Mouse (Mus musculus): ENCODE measurements around the gene Atoh1. TPM values are rescaled to one million over a fixed set of nuclear protein-coding genes. Genes with fewer than 3 reads are reported as not detected.
A peak's percentile ranks its signal among the peaks of the same experiment; 100 is the strongest.

Gene Atoh1
- polyA plus RNA-seq (2015; fragmentation: Nextera tagmentation; extraction: Ambion mirVana): 1.6 and 1.8 TPM in 2 replicates

GRCm38 (mm10) chr6:64728499-64729198 is at the start of gene Atoh1:
Gene Atoh1 (plus strand): TSS chr6:64729125.
- Histone ChIP-seq H3K4me3 (replicated peaks) (peak within 1 kb of the TSS; percentile 47), H3K4me2 (replicated peaks) (peak within 1 kb of the TSS; percentile 79), H3K36me3 (no peaks in the 10 kb centered on the region), H3K9ac (replicated peaks) (peak within 1 kb of the TSS; percentile 55), H3K27me3 (peaks cover 71% of the 10 kb centered on the region), H3K4me1 (replicated peaks) (peaks cover 30% of the 10 kb centered on the region), H3K27ac (no peak within 1 kb of the TSS), H3K9me3 (no peaks in the 10 kb centered on the region)
- WGBS: 2% methylated on average over 34 of the region's 34 CpGs
- peak; percentile 82 for ATAC-seq

- H3K4me2 ChIP-seq (replicated peaks): no peak overlapping the region
- peak; percentile 64 for ATAC-seq
- no peak overlapping the region for H3K4me3 ChIP-seq (replicated peaks)
- H3K4me1 ChIP-seq (replicated peaks): peaks cover 11% of the 10 kb centered on the region
- no peaks in the 10 kb centered on the region for H3K36me3 ChIP-seq
- peaks cover 27% of the 10 kb centered on the region for H3K27me3 ChIP-seq
- H3K27ac ChIP-seq: no peak overlapping the region
- H3K9ac ChIP-seq (replicated peaks): no peak overlapping the region
- 37% methylated on average over 9 of the region's 9 CpGs for WGBS
- no peaks in the 10 kb centered on the region for H3K9me3 ChIP-seq
Observed at GRCm38 (mm10) chr6:64683974-64684373, 45.0 kb upstream of the Atoh1 start.

GRCm38 (mm10) chr6:64684973-64685372 is 44.0 kb upstream of the Atoh1 start:
- peak; percentile 7; the same call in 1 of the 2 replicates for ATAC-seq
- Histone ChIP-seq H3K4me1 (replicated peaks) (peaks cover 11% of the 10 kb centered on the region), H3K36me3 (no peaks in the 10 kb centered on the region), H3K9ac (replicated peaks) (no peak overlapping the region), H3K4me2 (replicated peaks) (peak overlapping the region; percentile 33; the same call in 1 of the 2 replicates), H3K27ac (no peak overlapping the region), H3K9me3 (no peaks in the 10 kb centered on the region), H3K27me3 (peaks cover 29% of the 10 kb centered on the region), H3K4me3 (replicated peaks) (no peak overlapping the region)
- WGBS: 4% methylated on average over 5 of the region's 5 CpGs

GRCm38 (mm10) chr6:64688181-64688944 is 40.6 kb upstream of the Atoh1 start:
- WGBS: 2% methylated on average over 19 of the region's 19 CpGs
- H3K4me3 ChIP-seq (replicated peaks): peak overlapping the region; percentile 25
- H3K4me1 ChIP-seq (replicated peaks): peaks cover 11% of the 10 kb centered on the region
- H3K36me3 ChIP-seq: no peaks in the 10 kb centered on the region
- H3K9me3 ChIP-seq: no peaks in the 10 kb centered on the region
- H3K4me2 ChIP-seq (replicated peaks): peak overlapping the region; percentile 50
- H3K27me3 ChIP-seq: peaks cover 54% of the 10 kb centered on the region
- peak; percentile 69 for ATAC-seq
- no peak overlapping the region for H3K9ac ChIP-seq (replicated peaks)
- no peak overlapping the region; the same call in 1 of the 2 replicates for H3K27ac ChIP-seq

- ATAC-seq: 0 out of 2 replicates have a peak, but pooled peaks have one; percentile 43
- peaks cover 42% of the 10 kb centered on the region for H3K27me3 ChIP-seq
- no peak overlapping the region for H3K4me3 ChIP-seq (replicated peaks)
- no peaks in the 10 kb centered on the region for H3K36me3 ChIP-seq
- no peak overlapping the region for H3K4me2 ChIP-seq (replicated peaks)
- no peak overlapping the region for H3K9ac ChIP-seq (replicated peaks)
- no peak overlapping the region for H3K27ac ChIP-seq
- peaks cover 8% of the 10 kb centered on the region for H3K4me1 ChIP-seq (replicated peaks)
- 22% methylated on average over 7 of the region's 7 CpGs for WGBS
- H3K9me3 ChIP-seq: no peaks in the 10 kb centered on the region
Observed at GRCm38 (mm10) chr6:64694688-64695087, 34.2 kb upstream of the Atoh1 start.

- WGBS: 83% methylated on average over 2 of the region's 2 CpGs
- H3K4me1 ChIP-seq (replicated peaks): no peaks in the 10 kb centered on the region
- no peaks in the 10 kb centered on the region for H3K36me3 ChIP-seq
- no peak for ATAC-seq
- H3K4me2 ChIP-seq (replicated peaks): no peak overlapping the region
- H3K9me3 ChIP-seq: no peaks in the 10 kb centered on the region
- no peaks in the 10 kb centered on the region for H3K27me3 ChIP-seq
- no peak overlapping the region for H3K27ac ChIP-seq
- H3K4me3 ChIP-seq (replicated peaks): no peak overlapping the region
- no peak overlapping the region for H3K9ac ChIP-seq (replicated peaks)
Observed at GRCm38 (mm10) chr6:64703659-64704058, 25.3 kb upstream of the Atoh1 start.

GRCm38 (mm10) chr6:64727751-64728403 is 1.0 kb upstream of the Atoh1 start:
- ATAC-seq: peak; percentile 15; the same call in 1 of the 2 replicates
- peak overlapping the region; percentile 47 for H3K4me3 ChIP-seq (replicated peaks)
- H3K4me2 ChIP-seq (replicated peaks): peak overlapping the region; percentile 79
- H3K9ac ChIP-seq (replicated peaks): no peak overlapping the region
- peaks cover 30% of the 10 kb centered on the region for H3K4me1 ChIP-seq (replicated peaks)
- H3K27me3 ChIP-seq: peaks cover 63% of the 10 kb centered on the region
- WGBS: 1% methylated on average over 29 of the region's 29 CpGs
- no peaks in the 10 kb centered on the region for H3K36me3 ChIP-seq
- no peak overlapping the region for H3K27ac ChIP-seq
- H3K9me3 ChIP-seq: no peaks in the 10 kb centered on the region

- Histone ChIP-seq H3K9ac (replicated peaks) (peak overlapping the region; percentile 55), H3K4me1 (replicated peaks) (peaks cover 36% of the 10 kb centered on the region), H3K4me3 (replicated peaks) (peak overlapping the region; percentile 47), H3K36me3 (no peaks in the 10 kb centered on the region), H3K27ac (no peak overlapping the region), H3K9me3 (no peaks in the 10 kb centered on the region), H3K27me3 (peaks cover 79% of the 10 kb centered on the region), H3K4me2 (replicated peaks) (peak overlapping the region; percentile 79)
- under 1% methylated on average over 53 of the region's 53 CpGs for WGBS
- ATAC-seq: peak; percentile 78
Observed at GRCm38 (mm10) chr6:64729231-64730011, 496 bp downstream of the Atoh1 start.

- H3K4me3 ChIP-seq (replicated peaks): peak overlapping the region; percentile 47
- no peaks in the 10 kb centered on the region for H3K36me3 ChIP-seq
- H3K9ac ChIP-seq (replicated peaks): no peak overlapping the region; the same call in 1 of the 2 replicates
- 0 out of 2 replicates have a peak, but pooled peaks have one; percentile 5 for ATAC-seq
- H3K4me2 ChIP-seq (replicated peaks): peak overlapping the region; percentile 79
- H3K27ac ChIP-seq: no peak overlapping the region
- no peaks in the 10 kb centered on the region for H3K9me3 ChIP-seq
- WGBS: under 1% methylated on average over 18 of the region's 19 CpGs
- H3K27me3 ChIP-seq: peaks cover 85% of the 10 kb centered on the region
- H3K4me1 ChIP-seq (replicated peaks): peaks cover 42% of the 10 kb centered on the region
Observed at GRCm38 (mm10) chr6:64730030-64730429, 1.1 kb downstream of the Atoh1 start.

- peak overlapping the region; percentile 47 for H3K4me3 ChIP-seq (replicated peaks)
- H3K9ac ChIP-seq (replicated peaks): no peak overlapping the region
- 2% methylated on average over 14 of the region's 14 CpGs for WGBS
- H3K27me3 ChIP-seq: peaks cover 90% of the 10 kb centered on the region
- no peaks in the 10 kb centered on the region for H3K36me3 ChIP-seq
- H3K9me3 ChIP-seq: no peaks in the 10 kb centered on the region
- H3K27ac ChIP-seq: no peak overlapping the region
- peak overlapping the region; percentile 79 for H3K4me2 ChIP-seq (replicated peaks)
- H3K4me1 ChIP-seq (replicated peaks): peaks cover 42% of the 10 kb centered on the region
- no peak for ATAC-seq
Observed at GRCm38 (mm10) chr6:64730506-64731020, 1.6 kb downstream of the Atoh1 start.

GRCm38 (mm10) chr6:64731126-64731525 is 2.2 kb downstream of the Atoh1 start:
- Histone ChIP-seq H3K9me3 (no peaks in the 10 kb centered on the region), H3K4me3 (replicated peaks) (no peak overlapping the region), H3K27me3 (peaks cover 96% of the 10 kb centered on the region), H3K4me2 (replicated peaks) (no peak overlapping the region), H3K4me1 (replicated peaks) (peaks cover 42% of the 10 kb centered on the region), H3K27ac (no peak overlapping the region), H3K36me3 (no peaks in the 10 kb centered on the region), H3K9ac (replicated peaks) (no peak overlapping the region)
- no peak for ATAC-seq
- WGBS: 6% methylated on average over 7 of the region's 7 CpGs

All from midbrain, embryonic 13.5 days (tissue).